Mouse (Mus musculus): ENCODE measurements around the gene Ergic1.

Ergic1 gene

GRCm38 (mm10) chr17:26575786-26576690 is 14.7 kb downstream of the Ergic1 start:
- DNase-seq (ENCODE audit: low spot score) = no peak

- no peak for DNase-seq (ENCODE audit: low spot score)
These were observed 15.5 kb downstream of the Ergic1 start for GRCm38 (mm10) chr17:26576833-26577232.

GRCm38 (mm10) chr17:26577309-26577708 is 16.0 kb downstream of the Ergic1 start:
- no peak for DNase-seq (ENCODE audit: low spot score)

GRCm38 (mm10) chr17:26578162-26578561 is 16.9 kb downstream of the Ergic1 start:
- no peak for DNase-seq (ENCODE audit: low spot score)

- no peak for DNase-seq (ENCODE audit: low spot score)
These were observed 17.5 kb downstream of the Ergic1 start for GRCm38 (mm10) chr17:26578771-26579170.

- DNase-seq (ENCODE audit: low spot score) = no peak
These were observed 18.1 kb downstream of the Ergic1 start for GRCm38 (mm10) chr17:26579396-26579795.

GRCm38 (mm10) chr17:26580873-26581401 is 19.6 kb downstream of the Ergic1 start:
- DNase-seq (ENCODE audit: low spot score) = no peak

- DNase-seq (ENCODE audit: low spot score) = no peak
These were observed 21.0 kb downstream of the Ergic1 start for GRCm38 (mm10) chr17:26582297-26582696.

GRCm38 (mm10) chr17:26583056-26583455 is 21.8 kb downstream of the Ergic1 start:
- DNase-seq (ENCODE audit: low spot score) = no peak

GRCm38 (mm10) chr17:26583606-26584005 is 22.3 kb downstream of the Ergic1 start:
- DNase-seq (ENCODE audit: low spot score) = no peak

- no peak for DNase-seq (ENCODE audit: low spot score)
These were observed 22.8 kb downstream of the Ergic1 start for GRCm38 (mm10) chr17:26584063-26584462.

- no peak for DNase-seq (ENCODE audit: low spot score)
These were observed 23.4 kb downstream of the Ergic1 start for GRCm38 (mm10) chr17:26584558-26585136.

GRCm38 (mm10) chr17:26587961-26588487 is 26.7 kb downstream of the Ergic1 start:
- no peak for DNase-seq (ENCODE audit: low spot score)

- DNase-seq (ENCODE audit: low spot score) = no peak
These were observed 31.2 kb downstream of the Ergic1 start for GRCm38 (mm10) chr17:26592510-26592909.

GRCm38 (mm10) chr17:26593199-26593598 is 31.9 kb downstream of the Ergic1 start:
- DNase-seq (ENCODE audit: low spot score) = no peak

- DNase-seq (ENCODE audit: low spot score) = no peak
These were observed 32.9 kb downstream of the Ergic1 start for GRCm38 (mm10) chr17:26594171-26594570.

GRCm38 (mm10) chr17:26594958-26595357 is 33.7 kb downstream of the Ergic1 start:
- DNase-seq (ENCODE audit: low spot score) = no peak

- DNase-seq (ENCODE audit: low spot score) = no peak
These were observed 34.3 kb downstream of the Ergic1 start for GRCm38 (mm10) chr17:26595448-26596167.

- no peak for DNase-seq (ENCODE audit: low spot score)
These were observed 34.9 kb downstream of the Ergic1 start for GRCm38 (mm10) chr17:26596168-26596658.

- DNase-seq (ENCODE audit: low spot score) = no peak
These were observed 35.7 kb downstream of the Ergic1 start for GRCm38 (mm10) chr17:26596856-26597481.

- no peak for DNase-seq (ENCODE audit: low spot score)
These were observed 37.6 kb downstream of the Ergic1 start for GRCm38 (mm10) chr17:26598845-26599244.

Measured in urinary bladder, postnatal 10 days (tissue).